Mouse (Mus musculus) heart, postnatal 0 days (tissue): ENCODE measurements around the gene Atp6ap2. TPM values are rescaled to one million over a fixed set of nuclear protein-coding genes. Genes with fewer than 3 reads are reported as not detected.
"Not testable (repeated sequence)": the region's sequence is repeated elsewhere in the genome, so short reads cannot be mapped to it uniquely, and the experiment has no call there.

Experiments used
- ATAC-seq: fragments of 200-750 bp; cut with Nextera tagmentation; 2 replicates; pipeline ENCODE4 v1.8.0; 2017; ENCODE audit warnings: low read depth, moderate number of reproducible peaks, moderate library complexity; ENCODE audit not compliant: insufficient read depth
- DNase-seq: peaks from one replicate; pipeline ENCODE4 v3.0.0-alpha.2; 2016; ENCODE audit warnings: low spot score
- H3K27ac ChIP-seq: fragments of 300-500 bp; sonication (generic); 2 replicates; pipeline ENCODE4 v1.5.1; 2014; ENCODE audit warnings: low read depth, mild to moderate bottlenecking
- H3K27me3 ChIP-seq: fragments of 300-500 bp; sonication (generic); 2 replicates; pipeline ENCODE4 v1.6.1; 2014; ENCODE audit warnings: low read length, mixed read lengths; ENCODE audit not compliant: control insufficient read depth, insufficient read depth
- H3K36me3 ChIP-seq: fragments of 300-500 bp; sonication (generic); replicated peaks from 2 replicates; pipeline ENCODE4 v1.6.1; 2014; ENCODE audit warnings: low read length, mixed read lengths; ENCODE audit not compliant: control insufficient read depth, insufficient read depth
- H3K4me1 ChIP-seq: fragments of 300-500 bp; sonication (generic); 2 replicates; pipeline ENCODE4 v1.6.1; 2014; ENCODE audit warnings: antibody characterized with exemption; ENCODE audit not compliant: control insufficient read depth, insufficient read depth
- H3K4me2 ChIP-seq: fragments of 300-500 bp; sonication (generic); 2 replicates; pipeline ENCODE4 v1.6.1; 2014; ENCODE audit warnings: low read depth, mild to moderate bottlenecking, low read length, moderate library complexity
- H3K4me3 ChIP-seq: fragments of 300-500 bp; sonication (generic); 2 replicates; pipeline ENCODE4 v1.5.1; 2014; ENCODE audit warnings: low read depth, low read length
- H3K9ac ChIP-seq: fragments of 300-500 bp; sonication (generic); replicated peaks from 2 replicates; pipeline ENCODE4 v1.6.1; 2014; ENCODE audit warnings: low read depth, low read length, mixed read lengths
- H3K9me3 ChIP-seq: fragments of 300-500 bp; sonication (generic); replicated peaks from 2 replicates; pipeline ENCODE4 v1.6.1; 2016; ENCODE audit warnings: low read length; ENCODE audit not compliant: control insufficient read depth
- CTCF ChIP-seq: IDR thresholded peaks from 2 replicates; pipeline ENCODE4 v1.5.1; 2016; ENCODE audit warnings: antibody characterized with exemption, control low read depth, low read depth
- EP300 ChIP-seq: IDR thresholded peaks from 2 replicates; pipeline ENCODE4 v1.6.1; 2016; ENCODE audit warnings: antibody characterized with exemption, low read depth
- WGBS: fragments of 180-500 bp; shearing (Covaris S2); extraction: QIAGEN DNeasy Blood & Tissue Kit; methylation state at CpG from one replicate; pipeline ENCODE4 v1.1.7; 2014; 5-methylcytosine and 5-hydroxymethylcytosine counted together
- polyA plus RNA-seq: library from polyadenylated mRNA; unstranded; fragments of >200 nt; fragmentation: Nextera tagmentation; extraction: Ambion mirVana; gene quantifications from 2 replicates; pipeline ENCODE4 v1.2.1, GENCODE M21; 2015
- total RNA-seq: library from RNA; depleted of rRNA; stranded (reverse); fragments of >200 nt; gene quantifications from 2 replicates; pipeline ENCODE4 v1.2.3, GENCODE M21; 2014; ENCODE audit warnings: low replicate concordance

The Atp6ap2 gene
- total and polyA plus RNA-seq, 2 experiments from 2014 or later, result 19.9 to 40.5 TPM

DNA sequence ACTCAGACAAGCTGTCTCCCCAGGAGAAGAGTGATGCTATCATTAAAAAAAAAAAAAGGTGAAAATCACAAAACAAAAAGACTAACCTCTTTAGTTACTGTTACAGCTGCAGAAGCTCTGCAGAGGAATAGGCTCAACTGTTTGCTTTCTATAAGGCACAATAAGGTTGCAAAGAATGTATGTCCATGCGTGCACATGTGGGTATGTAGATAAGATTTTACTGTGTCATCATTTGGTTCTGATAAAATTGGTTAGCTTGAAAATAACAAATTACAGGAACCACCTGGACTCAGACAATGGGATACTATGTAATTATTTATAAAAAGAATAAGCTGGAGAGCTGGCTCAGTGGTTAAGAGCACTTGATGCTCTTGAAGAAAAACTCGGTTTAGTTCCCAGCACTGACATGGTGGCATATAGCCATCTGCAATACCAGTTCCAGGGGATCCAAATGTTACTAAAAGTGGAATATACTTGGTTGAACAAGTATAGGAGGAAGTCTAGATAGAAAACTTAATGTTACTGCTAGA is 9.2 kb upstream of the Atp6ap2 start:
- no peak for DNase-seq
- Histone ChIP-seq H3K9me3 (no peaks in the 10 kb centered on the region), H3K4me3 (no peak overlapping the region), H3K4me2 (no peak overlapping the region), H3K4me1 (no peaks in the 10 kb centered on the region), H3K27me3 (no peaks in the 10 kb centered on the region), H3K9ac (no peak overlapping the region), H3K27ac (no peak overlapping the region), H3K36me3 (no peaks in the 10 kb centered on the region)
- WGBS, result 57% methylated on average over 2 of the region's 2 CpGs
- no peak for TF ChIP-seq CTCF
- no peak for TF ChIP-seq EP300
- ATAC-seq, result no peak

DNA sequence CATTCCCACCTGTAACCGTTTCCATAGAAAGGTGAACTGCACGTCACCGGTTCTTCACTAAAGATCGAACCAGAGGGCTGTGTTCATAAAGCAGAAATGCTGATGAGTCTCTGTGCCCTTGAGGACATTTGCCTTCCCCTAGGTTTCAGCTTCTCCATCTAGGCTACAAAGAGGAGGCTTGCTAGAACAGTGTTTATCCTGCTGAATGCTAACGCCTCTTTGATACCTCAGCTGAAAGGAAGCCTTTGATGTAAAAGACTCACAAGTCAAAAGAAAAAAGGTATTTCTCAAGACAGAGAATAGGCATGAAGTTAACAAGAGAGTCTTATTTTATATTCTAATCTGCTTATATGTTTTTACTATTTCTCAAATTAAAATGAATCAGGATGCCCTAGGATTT is 4.3 kb upstream of the Atp6ap2 start:
- no peak overlapping the region for H3K27ac ChIP-seq
- no peak for TF ChIP-seq EP300
- no peak for TF ChIP-seq CTCF
- DNase-seq, result no peak
- H3K9me3 ChIP-seq, result no peaks in the 10 kb centered on the region
- no peaks in the 10 kb centered on the region for H3K36me3 ChIP-seq
- no peaks in the 10 kb centered on the region for H3K4me1 ChIP-seq
- H3K4me2 ChIP-seq, result no peak overlapping the region
- ATAC-seq, result no peak
- H3K9ac ChIP-seq, result no peak overlapping the region
- no peak overlapping the region for H3K4me3 ChIP-seq
- H3K27me3 ChIP-seq, result no peaks in the 10 kb centered on the region
- WGBS, result 81% methylated on average over 5 of the region's 5 CpGs

DNA sequence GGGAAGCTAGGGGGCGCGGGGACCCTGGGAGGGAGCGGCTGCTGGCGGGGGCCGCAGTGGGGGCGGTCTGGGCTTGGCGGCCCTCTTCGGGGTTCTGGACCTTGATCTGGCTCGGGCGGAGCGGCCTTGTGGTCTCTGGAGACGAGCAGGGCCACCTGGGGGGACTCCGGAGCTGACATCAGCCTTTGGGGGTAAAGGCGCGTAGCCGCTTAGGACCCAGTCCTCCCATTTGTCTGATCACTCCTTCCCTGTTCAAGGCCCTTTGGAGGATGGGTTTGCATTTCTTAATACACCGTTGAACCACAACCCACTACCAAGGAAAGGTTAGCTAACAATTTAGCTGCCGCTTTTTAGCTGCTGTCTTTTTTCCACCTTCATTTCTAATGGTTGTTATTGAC is 356 bp downstream of the Atp6ap2 start:
- no peaks in the 10 kb centered on the region for H3K27me3 ChIP-seq
- H3K9ac ChIP-seq, result peak overlapping the region; percentile 80
- DNase-seq (no peak), ATAC-seq (peak; percentile 31; the same call in 1 of the 2 replicates)
- peak overlapping the region; percentile 82 for H3K4me3 ChIP-seq
- H3K4me1 ChIP-seq, result no peaks in the 10 kb centered on the region
- no peaks in the 10 kb centered on the region for H3K36me3 ChIP-seq
- H3K27ac ChIP-seq, result peak overlapping the region; percentile 73; the same call in 1 of the 2 replicates
- peak overlapping the region; percentile 75 for H3K4me2 ChIP-seq
- no peaks in the 10 kb centered on the region for H3K9me3 ChIP-seq
- TF ChIP-seq CTCF, result no peak
- no peak for TF ChIP-seq EP300
- 21% methylated on average over 12 of the region's 18 CpGs for WGBS

DNA sequence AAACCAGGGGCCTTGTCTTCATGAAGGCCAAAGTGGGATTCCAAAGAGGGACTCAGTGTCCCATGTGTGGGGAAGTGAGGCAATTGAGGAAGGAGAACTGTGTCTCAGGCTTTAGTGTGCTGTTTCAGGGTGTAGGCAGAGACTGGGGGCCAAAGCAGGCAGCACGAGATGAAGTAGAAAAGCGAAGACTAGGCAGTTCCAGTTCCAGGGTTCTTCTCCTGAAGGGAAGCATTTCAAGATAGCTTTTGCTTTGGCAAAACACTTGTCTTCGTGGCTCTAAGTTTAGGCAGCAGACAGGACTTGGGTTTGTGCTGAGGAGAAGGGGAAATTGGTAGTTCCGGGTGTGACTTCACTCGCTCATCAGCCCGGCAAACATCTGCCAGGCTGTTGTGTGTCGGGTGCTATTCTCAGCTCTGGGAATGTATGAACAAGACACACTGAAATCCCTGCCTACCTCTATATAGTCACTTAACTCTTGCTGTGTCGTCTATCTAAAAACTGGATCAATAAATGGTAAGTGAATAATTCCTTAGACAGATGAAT is 3.9 kb downstream of the Atp6ap2 start:
- H3K9me3 ChIP-seq, result no peaks in the 10 kb centered on the region
- H3K36me3 ChIP-seq, result no peaks in the 10 kb centered on the region; the same call in 1 of the 2 replicates
- no peaks in the 10 kb centered on the region for H3K27me3 ChIP-seq
- no peak overlapping the region for H3K4me3 ChIP-seq
- 66% methylated on average over 8 of the region's 8 CpGs for WGBS
- no peaks in the 10 kb centered on the region for H3K4me1 ChIP-seq
- no peak overlapping the region for H3K27ac ChIP-seq
- TF ChIP-seq CTCF (no peak), EP300 (no peak)
- ATAC-seq (no peak), DNase-seq (no peak)
- no peak overlapping the region for H3K9ac ChIP-seq
- H3K4me2 ChIP-seq, result no peak overlapping the region

DNA sequence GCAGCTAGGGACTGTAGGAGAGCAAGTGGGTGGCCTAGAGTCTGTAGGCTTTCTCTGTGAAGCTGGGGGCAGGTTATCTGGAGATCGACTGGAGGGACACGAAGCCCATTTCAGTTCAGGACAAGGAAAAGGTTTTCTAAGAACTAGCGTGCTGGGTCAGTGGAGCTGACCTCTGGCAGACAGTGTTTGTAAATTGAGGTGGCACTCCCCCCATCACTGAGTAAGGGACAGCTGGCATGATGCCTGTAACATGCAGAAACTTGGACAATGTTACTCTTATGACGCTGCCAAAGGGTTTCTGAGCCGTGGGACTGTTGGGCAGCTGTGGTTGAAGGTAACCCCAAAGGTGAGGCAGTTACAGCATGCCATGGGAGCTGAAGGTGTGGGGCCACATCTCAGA is 4.4 kb downstream of the Atp6ap2 start:
- no peaks in the 10 kb centered on the region; the same call in 1 of the 2 replicates for H3K36me3 ChIP-seq
- 54% methylated on average over 5 of the region's 5 CpGs for WGBS
- H3K4me3 ChIP-seq, result no peak overlapping the region
- no peaks in the 10 kb centered on the region for H3K27me3 ChIP-seq
- no peak for ATAC-seq
- no peak for DNase-seq
- no peak overlapping the region for H3K27ac ChIP-seq
- TF ChIP-seq CTCF (no peak), EP300 (no peak)
- H3K4me1 ChIP-seq, result no peaks in the 10 kb centered on the region
- H3K9me3 ChIP-seq, result no peaks in the 10 kb centered on the region
- no peak overlapping the region for H3K4me2 ChIP-seq
- no peak overlapping the region for H3K9ac ChIP-seq

DNA sequence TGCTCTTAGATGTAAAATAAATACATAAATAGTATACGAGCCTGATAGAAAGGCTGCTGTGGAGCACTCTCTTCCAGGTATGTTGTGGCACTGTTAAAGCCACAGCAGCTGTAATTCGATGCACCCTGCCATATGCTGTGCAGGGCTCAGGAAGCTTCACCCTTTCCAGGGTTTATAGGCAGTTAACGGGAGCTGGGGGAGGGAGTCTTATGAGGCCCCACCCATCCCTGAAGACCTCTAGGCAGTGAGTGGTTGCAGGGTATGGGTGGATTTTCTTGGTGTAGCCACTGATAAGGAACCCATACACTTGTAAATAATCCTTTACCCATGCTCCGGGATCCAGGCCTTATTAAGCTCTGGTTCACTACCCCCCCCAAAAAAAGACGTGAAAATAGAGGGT is 6.2 kb downstream of the Atp6ap2 start:
- ATAC-seq (no peak), DNase-seq (no peak)
- Histone ChIP-seq H3K27me3 (no peaks in the 10 kb centered on the region), H3K4me2 (no peak overlapping the region), H3K4me1 (no peaks in the 10 kb centered on the region), H3K4me3 (no peak overlapping the region), H3K9me3 (no peaks in the 10 kb centered on the region), H3K36me3 (no peaks in the 10 kb centered on the region; the same call in 1 of the 2 replicates), H3K27ac (no peak overlapping the region), H3K9ac (no peak overlapping the region)
- WGBS, result 73% methylated on average over 5 of the region's 5 CpGs
- TF ChIP-seq EP300, result no peak
- no peak for TF ChIP-seq CTCF

DNA sequence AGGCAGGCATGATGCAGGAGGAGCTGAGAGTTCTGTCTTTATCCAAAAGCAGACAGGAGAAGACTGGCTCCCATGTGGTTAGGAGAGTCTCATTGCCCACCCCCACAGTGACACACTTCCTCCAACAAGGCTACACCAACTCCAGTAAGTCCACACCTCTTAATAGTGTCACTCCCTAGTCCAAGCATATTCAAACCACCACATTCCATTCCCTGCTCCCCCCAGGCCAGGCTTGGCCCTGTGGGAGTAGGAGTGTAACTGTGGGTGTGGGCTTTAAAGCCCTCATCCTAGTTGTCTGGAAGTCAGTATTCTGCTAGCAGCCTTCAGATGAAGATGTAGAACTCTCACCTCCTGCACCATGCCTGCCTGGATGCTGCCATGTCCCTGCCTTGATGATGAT is 22.9 kb downstream of the Atp6ap2 start:
- H3K9ac ChIP-seq, H3K27ac ChIP-seq, H3K27me3 ChIP-seq, H3K4me3 ChIP-seq, H3K4me1 ChIP-seq, ATAC-seq, H3K9me3 ChIP-seq, H3K4me2 ChIP-seq, DNase-seq: not testable (repeated sequence)
- H3K36me3 ChIP-seq, result peaks cover 15% of the 10 kb centered on the region; the same call in 1 of the 2 replicates
